Mouse (Mus musculus): ENCODE measurements around the gene Gpank1. TPM values are rescaled to one million over a fixed set of nuclear protein-coding genes. Genes with fewer than 3 reads are reported as not detected.

Gene Gpank1
- polyA plus RNA-seq, 1 experiment from 2014 or later: 25.2 TPM

DNA sequence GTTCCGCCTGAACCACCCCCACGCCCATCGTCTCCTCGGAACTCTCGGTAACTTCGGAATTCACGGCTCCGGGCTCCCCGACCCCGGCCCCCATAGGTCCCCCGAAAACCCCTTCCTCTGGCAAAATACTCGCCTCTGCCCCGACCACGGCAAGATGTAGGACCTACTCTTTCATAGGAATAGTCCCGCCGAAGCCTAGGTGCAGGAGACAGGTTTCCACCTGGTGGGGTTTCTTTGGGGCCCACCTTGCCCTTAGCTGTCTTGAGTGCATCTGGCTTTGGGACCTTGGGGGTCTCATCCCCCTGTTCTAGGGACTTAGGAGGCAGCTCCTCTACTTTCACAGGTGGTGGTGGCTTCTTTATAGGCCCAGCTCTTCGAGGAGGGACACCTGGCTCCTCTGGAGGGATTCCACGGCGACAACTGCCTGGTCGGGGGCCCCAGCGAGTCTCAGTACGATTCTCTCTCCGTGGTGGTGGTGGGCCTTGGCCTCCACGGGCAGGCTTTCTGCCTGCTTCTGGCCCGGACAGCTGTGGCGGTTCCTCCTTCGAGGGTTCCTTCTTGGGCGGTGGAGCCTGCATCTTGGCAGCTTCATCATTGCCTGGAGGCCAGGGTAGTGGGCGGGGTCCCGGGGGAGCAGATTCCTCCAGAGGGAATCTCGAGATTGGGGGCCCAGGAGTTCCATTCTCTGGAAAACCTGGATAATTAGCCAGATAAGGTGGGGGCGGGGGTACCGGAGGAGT, 35.4 kb downstream of the Gpank1 start:
- DNase-seq (ENCODE audit: low spot score) (no peak), ATAC-seq (replicated peaks; ENCODE audit: low FRiP score) (no peak)
- H3K4me3 ChIP-seq (ENCODE audit: low read depth, low read length): no peak overlapping the region
- 91% methylated on average over 33 of the region's 33 CpGs for WGBS
- H3K27ac ChIP-seq (ENCODE audit: low read depth, low read length): no peak overlapping the region
- H3K36me3 ChIP-seq (ENCODE audit: control insufficient read depth, insufficient read depth, low read length): peaks cover 96% of the 10 kb centered on the region
- no peaks in the 10 kb centered on the region for H3K9me3 ChIP-seq (ENCODE audit: control insufficient read depth, low read length)
- H3K9ac ChIP-seq (ENCODE audit: low read depth, low read length): no peak overlapping the region
- no peak overlapping the region for H3K4me2 ChIP-seq
- H3K4me1 ChIP-seq (replicated peaks; ENCODE audit: control insufficient read depth, insufficient read depth, low read length): peaks cover under 1% of the 10 kb centered on the region; the same call in 1 of the 2 replicates
- no peaks in the 10 kb centered on the region for H3K27me3 ChIP-seq (replicated peaks; ENCODE audit: control insufficient read depth, insufficient read depth, low read length)

DNA sequence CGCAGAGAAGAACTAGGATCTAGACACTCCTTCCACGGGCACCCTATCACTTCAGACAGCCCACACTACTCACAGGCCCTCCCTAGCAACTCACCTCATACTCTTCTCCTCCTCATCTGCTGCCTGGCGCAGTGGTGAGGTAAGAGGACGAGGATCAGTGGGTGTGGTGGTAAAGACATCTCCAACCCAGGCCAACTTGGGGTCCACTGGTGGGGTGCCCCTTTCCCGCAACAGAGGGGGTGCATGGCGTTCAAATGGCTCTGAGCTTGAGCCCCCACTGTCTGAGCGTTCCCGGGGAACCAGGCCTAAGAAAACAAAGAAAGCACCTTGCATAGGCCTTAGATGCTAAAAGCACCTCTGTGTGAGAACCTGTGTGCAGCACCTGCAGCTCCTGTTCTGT, 36.0 kb downstream of the Gpank1 start:
- peaks cover 7% of the 10 kb centered on the region for H3K4me1 ChIP-seq (replicated peaks; ENCODE audit: control insufficient read depth, insufficient read depth, low read length)
- no peak for ATAC-seq (replicated peaks; ENCODE audit: low FRiP score)
- WGBS: 93% methylated on average over 8 of the region's 8 CpGs

DNA sequence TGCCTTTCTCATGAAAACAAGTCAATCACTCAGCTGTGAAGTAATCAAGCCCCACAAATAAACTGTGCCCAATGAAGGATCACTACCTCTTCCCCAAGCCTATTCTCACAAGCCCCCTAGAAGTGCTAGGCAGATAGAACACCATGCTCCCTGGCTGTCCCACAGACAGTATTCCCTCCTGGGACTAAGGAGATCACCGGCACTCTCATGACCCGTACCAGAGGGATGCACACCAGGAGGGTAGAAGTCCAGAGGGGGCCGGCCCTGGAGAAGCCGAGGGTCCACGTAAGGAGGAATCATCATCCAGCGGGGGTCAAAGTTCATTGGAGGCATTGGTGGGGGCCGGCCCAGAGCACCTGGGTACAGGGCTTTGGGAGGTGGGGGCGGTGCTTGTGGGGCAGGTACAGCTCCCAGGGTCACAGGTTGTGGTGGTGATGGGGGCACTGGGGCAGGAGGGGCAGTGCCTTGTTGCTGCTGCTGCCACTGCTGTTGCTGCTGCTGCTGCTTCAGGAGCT, 36.5 kb downstream of the Gpank1 start:
- Histone ChIP-seq H3K9ac (ENCODE audit: low read depth, low read length) (no peak overlapping the region), H3K9me3 (ENCODE audit: control insufficient read depth, low read length) (no peaks in the 10 kb centered on the region), H3K4me1 (replicated peaks; ENCODE audit: control insufficient read depth, insufficient read depth, low read length) (peaks cover 11% of the 10 kb centered on the region), H3K27ac (ENCODE audit: low read depth, low read length) (no peak overlapping the region), H3K36me3 (ENCODE audit: control insufficient read depth, insufficient read depth, low read length) (peaks cover 96% of the 10 kb centered on the region), H3K27me3 (replicated peaks; ENCODE audit: control insufficient read depth, insufficient read depth, low read length) (no peaks in the 10 kb centered on the region), H3K4me2 (no peak overlapping the region), H3K4me3 (ENCODE audit: low read depth, low read length) (no peak overlapping the region)
- ATAC-seq (replicated peaks; ENCODE audit: low FRiP score) (no peak), DNase-seq (ENCODE audit: low spot score) (no peak)
- WGBS: 92% methylated on average over 8 of the region's 8 CpGs

More for the DNA sequence above, 36.0 kb downstream of the Gpank1 start:
- H3K27me3 ChIP-seq (replicated peaks; ENCODE audit: control insufficient read depth, insufficient read depth, low read length): no peaks in the 10 kb centered on the region
- H3K9me3 ChIP-seq (ENCODE audit: control insufficient read depth, low read length): no peaks in the 10 kb centered on the region
- no peak for DNase-seq (ENCODE audit: low spot score)
- H3K9ac ChIP-seq (ENCODE audit: low read depth, low read length): no peak overlapping the region
- peaks cover 98% of the 10 kb centered on the region for H3K36me3 ChIP-seq (ENCODE audit: control insufficient read depth, insufficient read depth, low read length)
- no peak overlapping the region for H3K4me3 ChIP-seq (ENCODE audit: low read depth, low read length)
- no peak overlapping the region for H3K4me2 ChIP-seq
- no peak overlapping the region for H3K27ac ChIP-seq (ENCODE audit: low read depth, low read length)

DNA sequence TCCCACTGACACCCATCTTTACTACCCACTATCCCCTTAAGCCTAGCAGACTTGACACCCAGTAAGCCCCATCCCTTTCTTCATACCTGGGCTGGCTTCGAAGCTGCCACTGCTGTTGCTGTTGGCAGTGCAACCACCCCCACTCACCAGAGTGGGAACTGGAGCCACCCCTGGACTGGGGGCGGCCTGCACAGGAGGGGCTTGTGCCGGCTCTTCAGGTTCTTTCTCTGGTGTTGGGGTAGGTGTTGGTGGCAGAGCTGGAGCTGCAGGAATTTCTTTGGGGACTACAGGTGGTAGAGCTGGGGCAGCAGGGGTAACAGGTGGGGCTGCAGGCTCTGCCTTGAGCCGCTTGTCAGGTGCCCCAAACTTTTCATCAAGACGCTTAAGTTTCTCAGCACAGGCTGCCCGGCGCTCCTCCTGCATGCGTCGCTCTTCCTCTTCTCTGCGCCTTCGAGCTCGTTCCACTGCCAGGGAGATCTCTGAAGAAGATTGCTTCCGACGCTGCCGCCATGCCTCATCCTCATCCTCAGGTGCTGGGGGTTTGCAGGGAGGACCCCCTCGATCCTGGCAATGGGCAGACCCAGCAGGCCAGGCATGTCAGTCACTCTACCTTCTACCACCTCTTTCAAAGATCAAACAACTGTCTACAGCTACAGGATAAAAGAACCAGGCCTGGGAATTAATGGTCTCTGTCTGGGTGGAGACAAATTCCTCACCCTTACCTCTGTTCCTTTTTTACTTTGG, 37.8 kb downstream of the Gpank1 start:
- Histone ChIP-seq H3K9ac (ENCODE audit: low read depth, low read length) (no peak overlapping the region; the same call in 1 of the 2 replicates), H3K9me3 (ENCODE audit: control insufficient read depth, low read length) (no peaks in the 10 kb centered on the region), H3K4me1 (replicated peaks; ENCODE audit: control insufficient read depth, insufficient read depth, low read length) (peaks cover 15% of the 10 kb centered on the region), H3K27me3 (replicated peaks; ENCODE audit: control insufficient read depth, insufficient read depth, low read length) (no peaks in the 10 kb centered on the region), H3K36me3 (ENCODE audit: control insufficient read depth, insufficient read depth, low read length) (peaks cover 85% of the 10 kb centered on the region), H3K27ac (ENCODE audit: low read depth, low read length) (no peak overlapping the region), H3K4me2 (no peak overlapping the region), H3K4me3 (ENCODE audit: low read depth, low read length) (no peak overlapping the region)
- DNase-seq (ENCODE audit: low spot score) (no peak), ATAC-seq (replicated peaks; ENCODE audit: low FRiP score) (no peak)
- 95% methylated on average over 16 of the region's 16 CpGs for WGBS

DNA sequence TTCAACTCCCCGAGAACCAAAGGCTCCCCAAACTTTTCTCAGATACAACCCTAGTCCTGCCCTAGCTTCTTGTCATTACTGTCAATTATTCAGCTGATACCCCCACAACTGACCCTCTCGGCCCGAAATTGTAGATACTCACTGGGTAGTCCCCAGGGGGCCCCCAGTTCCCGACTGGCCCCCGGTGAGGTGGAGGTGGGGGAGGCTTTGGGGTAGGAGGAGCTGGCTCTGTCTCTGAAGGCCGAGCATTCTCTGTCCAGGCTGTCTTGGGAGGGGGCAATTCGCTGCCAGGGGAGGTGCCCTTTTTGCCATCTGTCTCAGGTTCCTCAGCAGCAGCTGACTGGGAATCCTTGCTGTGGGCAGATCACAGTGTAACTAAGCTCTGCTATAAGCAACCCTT, 38.4 kb downstream of the Gpank1 start:
- 86% methylated on average over 7 of the region's 7 CpGs for WGBS
- no peaks in the 10 kb centered on the region for H3K9me3 ChIP-seq (ENCODE audit: control insufficient read depth, low read length)

DNA sequence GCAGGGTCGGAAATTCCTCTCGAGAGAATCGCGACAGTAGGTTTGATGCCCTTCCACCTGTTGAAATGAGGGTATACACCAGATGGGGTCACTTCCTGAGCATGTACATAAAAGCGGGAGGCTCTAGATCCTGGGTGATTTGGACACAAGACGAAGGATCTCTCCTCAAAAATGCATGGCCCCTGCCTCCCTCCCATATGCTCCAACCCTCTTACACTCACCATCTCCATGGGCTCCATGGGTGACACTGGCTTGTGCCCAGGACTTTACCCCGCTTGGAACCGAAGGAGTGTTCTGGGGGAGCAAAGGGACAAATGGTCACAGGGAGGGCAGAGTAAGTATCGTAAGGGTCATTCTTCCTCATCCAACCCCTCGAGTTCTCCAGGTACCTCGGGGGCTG, 40.2 kb downstream of the Gpank1 start:
- Histone ChIP-seq H3K9ac (ENCODE audit: low read depth, low read length) (no peak overlapping the region), H3K27ac (ENCODE audit: low read depth, low read length) (no peak overlapping the region), H3K4me1 (replicated peaks; ENCODE audit: control insufficient read depth, insufficient read depth, low read length) (peaks cover 18% of the 10 kb centered on the region), H3K4me2 (peak overlapping the region; percentile 97), H3K9me3 (ENCODE audit: control insufficient read depth, low read length) (no peaks in the 10 kb centered on the region), H3K27me3 (replicated peaks; ENCODE audit: control insufficient read depth, insufficient read depth, low read length) (no peaks in the 10 kb centered on the region), H3K4me3 (ENCODE audit: low read depth, low read length) (peak overlapping the region; percentile 18; the same call in 1 of the 2 replicates), H3K36me3 (ENCODE audit: control insufficient read depth, insufficient read depth, low read length) (peaks cover 63% of the 10 kb centered on the region)
- WGBS: 88% methylated on average over 11 of the region's 11 CpGs
- no peak for DNase-seq (ENCODE audit: low spot score)
- no peak for ATAC-seq (replicated peaks; ENCODE audit: low FRiP score)

More for the DNA sequence above, 38.4 kb downstream of the Gpank1 start:
- Histone ChIP-seq H3K4me3 (ENCODE audit: low read depth, low read length) (no peak overlapping the region), H3K9ac (ENCODE audit: low read depth, low read length) (no peak overlapping the region), H3K27ac (ENCODE audit: low read depth, low read length) (no peak overlapping the region), H3K27me3 (replicated peaks; ENCODE audit: control insufficient read depth, insufficient read depth, low read length) (no peaks in the 10 kb centered on the region), H3K4me1 (replicated peaks; ENCODE audit: control insufficient read depth, insufficient read depth, low read length) (peaks cover 15% of the 10 kb centered on the region), H3K36me3 (ENCODE audit: control insufficient read depth, insufficient read depth, low read length) (peaks cover 79% of the 10 kb centered on the region), H3K4me2 (no peak overlapping the region)
- DNase-seq (ENCODE audit: low spot score): no peak
- no peak for ATAC-seq (replicated peaks; ENCODE audit: low FRiP score)

DNA sequence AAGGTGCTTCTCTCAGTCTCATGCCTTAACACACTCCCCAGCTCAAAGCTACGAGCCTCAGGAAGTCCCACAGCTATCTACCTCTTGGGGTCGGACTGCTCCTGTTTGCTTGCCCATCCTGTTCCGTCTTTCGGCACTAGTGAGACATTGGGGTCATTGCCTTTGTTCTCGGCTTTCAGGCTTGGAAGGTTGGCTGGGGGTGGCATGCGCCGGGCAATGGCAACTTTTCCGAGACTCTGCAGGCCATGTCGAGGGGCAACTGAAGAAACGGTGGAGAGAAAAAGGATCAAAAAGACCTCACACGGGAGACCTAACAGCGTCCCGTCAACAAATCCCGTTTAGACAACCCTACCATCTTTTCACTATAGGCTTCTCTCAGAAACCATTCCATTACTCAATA, 40.9 kb downstream of the Gpank1 start:
- DNase-seq (ENCODE audit: low spot score) (no peak), ATAC-seq (replicated peaks; ENCODE audit: low FRiP score) (no peak)
- WGBS: 81% methylated on average over 14 of the region's 14 CpGs
- H3K9ac ChIP-seq (ENCODE audit: low read depth, low read length): peak overlapping the region; percentile 40
- peaks cover 18% of the 10 kb centered on the region for H3K4me1 ChIP-seq (replicated peaks; ENCODE audit: control insufficient read depth, insufficient read depth, low read length)
- no peaks in the 10 kb centered on the region for H3K9me3 ChIP-seq (ENCODE audit: control insufficient read depth, low read length)
- H3K4me3 ChIP-seq (ENCODE audit: low read depth, low read length): 0 out of 2 replicates have a peak overlapping the region, but pooled peaks have one; percentile 18
- H3K27me3 ChIP-seq (replicated peaks; ENCODE audit: control insufficient read depth, insufficient read depth, low read length): no peaks in the 10 kb centered on the region
- H3K4me2 ChIP-seq: peak overlapping the region; percentile 97
- H3K36me3 ChIP-seq (ENCODE audit: control insufficient read depth, insufficient read depth, low read length): peaks cover 56% of the 10 kb centered on the region
- no peak overlapping the region for H3K27ac ChIP-seq (ENCODE audit: low read depth, low read length)

DNA sequence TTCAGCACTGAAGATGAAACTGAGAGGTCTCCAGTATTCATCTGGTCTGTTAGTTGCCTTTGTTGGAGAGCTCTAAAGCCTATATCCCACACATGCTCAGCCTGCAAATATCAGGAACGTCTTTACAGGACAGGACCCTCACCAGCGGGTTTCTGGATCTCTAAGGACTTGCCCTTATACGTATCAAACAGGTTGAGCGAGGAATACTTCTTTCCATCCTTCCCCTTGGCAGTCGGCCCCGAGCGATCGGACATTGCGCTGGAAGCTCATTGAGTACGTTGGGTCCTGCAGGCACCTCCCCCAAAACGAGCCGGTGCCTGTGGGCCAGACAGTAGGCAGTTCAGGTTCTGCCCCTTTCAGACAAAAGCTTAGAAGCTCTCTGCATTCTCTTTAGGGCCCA, 41.5 kb downstream of the Gpank1 start:
- 63% methylated on average over 12 of the region's 12 CpGs for WGBS
- H3K36me3 ChIP-seq (ENCODE audit: control insufficient read depth, insufficient read depth, low read length): peaks cover 50% of the 10 kb centered on the region
- no peaks in the 10 kb centered on the region for H3K27me3 ChIP-seq (replicated peaks; ENCODE audit: control insufficient read depth, insufficient read depth, low read length)

More for the DNA sequence above, 41.5 kb downstream of the Gpank1 start:
- no peak for ATAC-seq (replicated peaks; ENCODE audit: low FRiP score)
- Histone ChIP-seq H3K27ac (ENCODE audit: low read depth, low read length) (no peak overlapping the region), H3K9ac (ENCODE audit: low read depth, low read length) (peak overlapping the region; percentile 99), H3K4me2 (peak overlapping the region; percentile 97), H3K4me3 (ENCODE audit: low read depth, low read length) (peak overlapping the region; percentile 99), H3K9me3 (ENCODE audit: control insufficient read depth, low read length) (no peaks in the 10 kb centered on the region), H3K4me1 (replicated peaks; ENCODE audit: control insufficient read depth, insufficient read depth, low read length) (peaks cover 18% of the 10 kb centered on the region)
- DNase-seq (ENCODE audit: low spot score): no peak

Measured in liver, embryonic 11.5 days (tissue).